Mouse (Mus musculus) adrenal gland, adult (tissue): ENCODE measurements around the gene Ppm1l.
"Not testable (repeated sequence)": the region's sequence is repeated elsewhere in the genome, so short reads cannot be mapped to it uniquely, and the experiment has no call there.

Source experiments
- DNase-seq, 2 experiments: peaks; one replicate each; pipeline ENCODE4 v3.0.0; 2022 to 2023; ENCODE audit warnings: low spot score in 1 of 2; ENCODE audit not compliant: inconsistent age in 2 of 2

The Ppm1l gene

GRCm38 (mm10) chr3:69531511-69531910, 214.8 kb downstream of the Ppm1l start:
- no peak for DNase-seq

DNA sequence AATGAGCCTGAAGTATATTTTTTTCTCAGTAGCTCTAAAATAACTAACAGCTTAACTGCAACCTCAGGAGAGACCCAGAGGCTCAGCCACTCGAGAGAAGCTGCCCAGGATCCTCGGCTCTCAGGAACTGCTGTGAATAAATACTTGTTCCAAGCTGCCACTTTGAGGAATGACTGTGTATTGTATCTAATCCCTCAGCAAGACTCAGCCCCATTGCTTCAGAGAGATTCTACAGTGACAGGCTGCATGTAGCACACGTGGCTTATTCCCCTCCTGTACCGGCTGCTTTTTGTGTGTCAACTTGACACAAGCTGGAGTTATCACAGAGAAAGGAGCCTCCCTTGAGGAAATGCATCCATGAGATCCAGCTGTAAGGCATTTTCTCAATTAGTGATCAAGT, 216.0 kb downstream of the Ppm1l start:
- no peak for DNase-seq

- no peak for DNase-seq
These were observed 218.8 kb downstream of the Ppm1l start for GRCm38 (mm10) chr3:69535486-69535885.

- DNase-seq = no peak
These were observed 219.4 kb downstream of the Ppm1l start for GRCm38 (mm10) chr3:69535941-69536647.

DNA sequence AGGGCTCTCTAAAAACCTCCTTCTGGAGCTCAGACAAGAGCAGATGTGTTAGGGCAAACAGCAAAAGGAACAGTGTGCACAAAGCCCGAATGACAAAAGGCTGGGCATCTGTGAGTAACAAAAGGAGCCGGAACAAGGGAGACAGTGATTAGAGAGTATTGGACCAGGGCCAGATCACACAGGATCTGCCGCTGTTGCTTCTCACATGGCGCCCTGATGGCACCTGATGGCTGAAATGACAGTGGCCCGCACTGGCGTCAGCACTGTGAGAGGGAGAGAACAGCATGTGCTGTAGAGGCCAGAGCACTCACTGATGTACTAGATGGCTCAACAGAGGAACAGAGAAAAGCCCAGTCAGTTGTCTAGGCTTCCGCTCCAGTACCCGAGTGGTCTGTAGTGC, 226.3 kb downstream of the Ppm1l start:
- peak; percentile 55 to 58 for DNase-seq

DNA sequence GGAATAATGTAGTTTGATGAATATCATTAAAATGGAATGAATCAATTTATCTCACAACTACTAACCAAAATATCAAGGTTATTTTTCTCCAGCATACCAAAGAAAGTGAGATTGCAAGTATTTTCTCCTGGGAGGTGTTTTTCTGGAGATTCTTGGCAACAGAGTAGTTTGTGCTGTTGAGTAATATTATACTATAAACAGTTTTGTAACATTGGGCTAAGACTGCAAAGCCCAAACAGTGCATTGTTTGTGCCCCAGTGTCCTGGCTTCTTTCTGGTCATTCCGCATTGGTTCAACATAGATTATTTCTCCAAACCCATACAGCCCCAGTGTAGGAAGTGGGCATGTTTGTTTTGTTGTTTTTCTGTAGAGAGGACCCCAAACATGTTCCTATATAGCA, 227.1 kb downstream of the Ppm1l start:
- no peak for DNase-seq

DNA sequence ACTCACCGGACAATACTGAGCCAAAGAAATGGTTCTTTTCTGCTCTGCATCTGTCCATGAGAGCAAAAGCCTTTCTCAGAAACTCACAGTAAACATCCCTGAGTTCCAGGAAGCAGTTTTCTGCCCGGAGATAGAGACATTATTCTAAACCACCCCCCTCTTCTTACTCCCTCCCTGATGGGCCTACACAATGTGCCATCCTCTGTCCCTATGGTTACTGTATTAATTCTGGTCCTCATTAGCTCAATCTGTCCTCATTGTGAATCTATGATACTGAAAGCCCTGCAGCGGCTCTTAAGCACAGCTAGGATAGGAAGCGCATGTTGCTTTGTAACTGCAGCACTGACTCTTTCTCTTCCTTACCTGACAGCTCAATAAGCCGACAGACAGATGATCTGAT, 228.4 kb downstream of the Ppm1l start:
- DNase-seq = no peak

- DNase-seq = peak in 1 of 2 experiments; percentile 42
These were observed 232.2 kb downstream of the Ppm1l start for GRCm38 (mm10) chr3:69548704-69549455.

GRCm38 (mm10) chr3:69549602-69550001, 232.9 kb downstream of the Ppm1l start:
- DNase-seq = no peak

GRCm38 (mm10) chr3:69555511-69555910, 238.8 kb downstream of the Ppm1l start:
- peak in 1 of 2 experiments; percentile 60 for DNase-seq

GRCm38 (mm10) chr3:69556092-69556778, 239.6 kb downstream of the Ppm1l start:
- DNase-seq = no peak

DNA sequence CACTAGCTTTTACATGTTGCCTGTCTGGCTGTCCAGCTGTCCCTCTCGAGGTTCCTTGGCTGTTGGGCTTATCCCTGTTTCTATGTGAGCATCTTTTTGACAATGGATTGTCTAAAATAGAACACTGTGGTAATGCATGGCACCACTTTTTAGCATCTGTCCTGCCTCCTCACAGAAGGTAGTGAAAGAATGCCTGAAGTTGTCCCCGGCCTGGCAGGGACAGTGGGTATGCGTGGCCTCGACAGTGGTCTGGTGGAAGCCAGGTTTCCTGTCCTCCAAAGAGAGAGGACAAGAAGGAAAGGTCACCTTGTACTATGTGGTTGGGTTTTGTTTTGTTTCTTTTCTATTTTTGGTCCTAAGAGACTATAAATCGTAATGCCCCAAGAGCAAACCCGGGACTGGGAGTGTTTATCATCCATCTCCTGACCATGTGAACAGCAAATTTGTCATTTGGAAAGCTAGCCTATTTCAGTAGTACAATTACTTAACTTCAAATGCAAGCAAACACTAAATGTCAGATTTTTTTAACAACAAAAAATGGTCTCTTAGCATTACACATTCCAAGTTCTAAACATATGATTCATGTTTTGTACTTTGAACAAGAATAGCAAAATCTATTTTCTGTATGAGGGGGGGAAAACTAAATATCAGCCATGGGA, 242.8 kb downstream of the Ppm1l start:
- peak; percentile 48 to 77 for DNase-seq

GRCm38 (mm10) chr3:69559975-69560330, 243.3 kb downstream of the Ppm1l start:
- DNase-seq = peak; percentile 42 to 68

DNA sequence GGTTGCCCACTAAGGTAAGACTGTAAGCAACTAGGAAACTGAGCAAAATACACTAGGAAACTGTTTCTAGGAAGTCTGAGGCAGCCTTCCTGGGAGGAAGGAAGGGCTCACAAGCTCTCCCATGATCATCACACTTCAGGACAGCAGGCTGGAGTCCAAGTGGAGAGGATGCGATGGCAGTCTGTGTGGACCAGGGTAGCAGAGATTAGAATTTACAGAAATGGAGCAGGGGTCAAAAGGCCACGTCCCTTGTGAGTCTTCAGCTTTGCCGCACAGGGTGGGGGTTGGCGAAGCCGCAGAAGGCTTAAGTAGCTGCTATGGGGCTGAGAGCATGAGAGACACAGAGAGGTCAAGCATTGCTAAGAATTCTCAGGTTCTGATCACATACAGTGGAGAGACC, 245.0 kb downstream of the Ppm1l start:
- peak in 1 of 2 experiments; percentile 54 for DNase-seq

- DNase-seq = no peak
These were observed 246.7 kb downstream of the Ppm1l start for GRCm38 (mm10) chr3:69563406-69563805.

DNA sequence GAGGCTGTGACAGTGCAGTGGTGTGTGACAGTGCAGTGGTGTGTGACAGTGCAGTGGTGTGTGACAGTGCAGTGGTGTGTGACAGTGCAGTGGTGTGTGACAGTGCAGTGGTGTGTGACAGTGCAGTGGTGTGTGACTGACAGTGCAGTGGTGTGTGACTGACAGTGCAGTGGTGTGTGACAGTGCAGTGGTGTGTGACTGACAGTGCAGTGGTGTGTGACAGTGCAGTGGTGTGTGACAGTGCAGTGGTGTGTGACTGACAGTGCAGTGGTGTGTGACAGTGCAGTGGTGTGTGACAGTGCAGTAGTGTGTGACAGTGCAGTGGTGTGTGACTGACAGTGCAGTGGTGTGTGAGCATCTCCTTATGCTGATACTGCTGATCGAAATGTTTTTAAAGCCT, 248.9 kb downstream of the Ppm1l start:
- not testable (repeated sequence) for DNase-seq

DNA sequence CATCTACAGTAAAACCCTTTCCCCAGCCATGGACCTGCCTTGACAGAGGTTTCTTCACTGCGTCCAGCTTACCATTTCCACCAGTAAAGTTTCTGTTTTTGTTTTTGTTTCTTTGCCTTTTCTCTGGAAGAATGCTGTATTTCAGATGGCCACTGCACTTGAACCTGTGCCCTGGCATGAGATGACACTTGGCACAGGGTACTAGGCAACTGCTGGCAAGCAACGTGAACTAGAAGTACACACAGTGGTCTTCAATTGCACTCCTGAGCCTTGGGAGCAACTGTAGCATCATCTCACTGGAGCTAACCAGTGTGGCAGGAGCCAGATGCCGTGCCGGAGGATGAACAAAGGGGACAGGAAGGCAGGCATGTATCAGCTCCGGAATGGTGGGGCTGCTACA, 255.9 kb downstream of the Ppm1l start:
- no peak for DNase-seq

DNA sequence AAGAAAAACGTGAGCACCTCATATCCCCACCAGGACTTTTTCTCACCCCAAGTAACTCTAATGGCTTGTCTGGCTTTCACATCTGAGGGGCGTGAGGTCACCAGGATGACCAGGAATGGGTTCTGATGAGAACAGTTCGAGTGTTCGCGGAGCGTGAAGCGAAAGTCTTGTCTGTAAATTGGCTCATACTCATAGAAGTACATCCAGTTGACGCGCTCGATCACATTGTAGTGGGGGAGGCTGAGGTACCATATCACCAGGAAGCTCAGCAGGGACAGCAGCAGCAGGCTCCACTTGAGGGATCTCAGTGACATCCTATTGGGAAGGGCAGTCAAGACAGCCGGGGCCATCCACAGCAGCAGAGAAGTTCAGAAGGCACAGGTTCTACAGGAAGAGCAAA, 258.9 kb downstream of the Ppm1l start:
- DNase-seq = no peak

DNA sequence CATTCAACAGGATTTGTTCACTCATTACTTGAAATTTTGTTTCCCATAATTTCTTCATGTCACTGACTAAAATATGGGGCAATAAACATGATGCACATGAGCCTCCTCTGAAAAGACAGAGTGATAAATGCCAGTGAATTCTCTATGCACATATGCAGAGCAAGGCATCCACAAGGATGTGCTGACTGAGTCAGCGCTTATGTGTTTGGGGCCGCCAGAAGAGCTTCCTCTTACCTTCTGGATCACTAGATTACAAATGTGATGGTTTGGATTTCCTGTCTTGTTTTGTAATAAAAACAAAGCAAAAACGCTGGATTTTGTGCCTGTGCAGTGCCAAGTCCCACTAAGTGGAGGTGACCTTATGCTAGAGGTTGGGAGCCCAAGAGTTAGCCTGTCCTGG, 260.1 kb downstream of the Ppm1l start:
- no peak for DNase-seq

DNA sequence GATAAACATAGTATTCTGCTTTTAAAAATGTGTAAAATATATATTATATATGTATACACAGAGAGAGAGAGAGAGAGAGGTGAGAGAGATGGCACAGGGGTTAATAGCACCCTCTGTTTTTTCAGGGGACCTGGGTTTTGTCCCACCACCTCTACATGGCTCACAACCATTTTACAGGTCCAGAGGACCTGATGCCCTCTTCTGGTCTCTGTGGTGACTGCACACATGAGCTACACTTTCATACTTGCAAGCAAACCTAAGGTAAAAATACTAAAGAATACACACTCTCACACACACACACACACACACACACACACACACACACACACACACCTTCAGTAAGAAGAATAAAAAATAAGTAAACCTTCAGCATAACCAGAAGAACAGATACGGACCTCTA, 262.1 kb downstream of the Ppm1l start:
- no peak for DNase-seq

- no peak for DNase-seq
These were observed 267.1 kb downstream of the Ppm1l start for GRCm38 (mm10) chr3:69583798-69584197.
